Mouse (Mus musculus) MN1 (cell line): ENCODE data around the gene Ptprd.

Experiments used
- DNase-seq: peaks from one replicate; pipeline ENCODE4 v3.0.0-alpha.2; 2016; ENCODE audit warnings: low spot score

The Ptprd gene

GRCm38 (mm10) chr4:76621740-76622139 is 1590.0 kb downstream of the Ptprd start:
- DNase-seq: no peak

DNA sequence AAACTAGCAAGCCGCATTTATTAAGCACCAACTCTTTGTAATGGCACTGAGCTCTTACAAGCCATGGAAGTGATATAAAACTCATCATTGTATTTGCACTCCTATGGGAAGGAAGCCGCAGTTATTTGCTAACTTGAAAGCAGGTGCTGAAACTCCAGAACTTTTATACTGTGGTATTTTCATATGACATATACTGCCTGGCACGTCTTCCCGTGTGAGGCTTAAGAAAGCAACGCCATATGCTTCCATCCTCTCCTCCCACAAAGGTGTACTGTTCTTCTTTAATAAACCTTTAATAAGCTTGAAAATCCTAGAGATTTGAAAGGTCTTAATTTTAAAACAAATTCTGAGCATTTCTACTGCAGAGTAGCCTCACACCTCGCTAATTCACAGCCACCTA is 1595.1 kb downstream of the Ptprd start:
- DNase-seq: no peak

DNA sequence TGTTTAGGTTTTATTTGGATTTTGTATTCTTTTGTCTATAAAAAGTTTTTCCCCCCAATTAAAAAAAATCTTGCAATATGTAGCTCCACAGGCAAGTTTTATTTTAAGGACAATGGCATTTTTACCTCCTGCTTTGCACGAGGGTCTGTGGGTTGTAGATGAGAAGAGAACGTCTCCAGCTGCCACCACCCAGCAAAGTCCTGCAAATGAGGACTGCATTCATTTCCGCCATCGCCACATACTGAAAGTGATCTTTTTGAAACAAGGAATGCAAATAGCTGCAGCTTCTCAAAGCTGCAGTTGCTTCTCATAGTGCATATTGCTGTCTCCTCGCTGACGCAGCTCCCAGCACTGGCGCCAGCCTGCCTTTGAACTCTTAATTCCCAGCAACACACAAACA is 1603.5 kb downstream of the Ptprd start:
- DNase-seq: no peak

DNA sequence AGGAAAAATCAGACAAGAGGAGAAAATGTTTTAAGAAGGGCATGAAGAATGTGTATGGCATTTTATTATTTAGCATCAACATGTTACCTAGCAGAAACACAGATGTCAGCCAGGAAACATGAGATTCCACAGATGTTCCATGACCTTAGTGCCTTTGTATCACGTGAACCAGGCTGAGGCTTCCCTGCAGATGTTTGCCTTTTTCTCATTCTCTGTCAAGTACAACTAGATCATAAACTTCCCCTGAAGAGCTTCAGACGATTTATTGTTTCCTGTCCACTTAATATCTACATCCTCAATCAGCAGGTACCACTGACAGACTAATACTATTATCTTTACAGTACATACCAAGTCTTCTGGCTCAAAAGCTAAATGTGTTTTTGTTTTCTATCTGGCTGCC is 1605.0 kb downstream of the Ptprd start:
- DNase-seq: no peak

- DNase-seq: no peak
Observed at GRCm38 (mm10) chr4:76590722-76591121, 1621.0 kb downstream of the Ptprd start.

DNA sequence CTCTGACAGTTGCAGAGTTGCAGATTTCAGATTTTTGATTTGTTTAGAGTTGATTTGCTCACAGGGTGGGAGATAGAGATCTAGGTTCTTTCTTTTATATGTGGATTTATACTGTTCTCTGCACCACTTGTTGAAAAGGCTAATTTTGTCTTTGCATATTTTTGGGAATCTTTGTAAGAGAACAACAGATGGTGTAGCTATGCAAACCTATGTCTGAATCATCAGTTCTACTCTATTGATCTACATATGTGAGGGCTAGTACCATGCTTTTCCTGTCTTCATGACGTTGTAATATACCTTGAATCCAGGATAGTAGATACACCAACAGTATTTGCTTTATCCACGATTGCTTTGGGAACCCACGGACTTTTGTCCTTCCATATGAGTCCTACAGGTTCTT is 1628.7 kb downstream of the Ptprd start:
- no peak for DNase-seq

DNA sequence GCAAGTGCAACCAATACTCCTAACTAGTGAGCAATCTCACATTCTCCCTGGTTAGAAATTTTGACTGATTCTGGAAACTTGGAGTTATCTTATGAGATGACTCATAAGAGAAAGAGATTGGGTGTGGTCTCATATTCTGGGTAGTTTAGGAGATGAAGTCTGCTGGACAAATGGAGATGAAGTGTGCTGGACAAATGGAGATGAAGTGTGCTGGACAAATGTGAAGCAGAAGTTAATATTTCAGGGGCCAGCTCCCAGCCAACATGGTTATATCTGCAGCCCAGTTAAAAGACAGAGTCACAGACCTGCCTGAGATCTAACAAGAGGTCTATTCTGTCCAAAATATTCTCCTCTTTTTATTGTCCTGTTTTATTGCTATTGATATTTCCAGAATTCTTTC is 1645.8 kb downstream of the Ptprd start:
- DNase-seq: no peak

DNA sequence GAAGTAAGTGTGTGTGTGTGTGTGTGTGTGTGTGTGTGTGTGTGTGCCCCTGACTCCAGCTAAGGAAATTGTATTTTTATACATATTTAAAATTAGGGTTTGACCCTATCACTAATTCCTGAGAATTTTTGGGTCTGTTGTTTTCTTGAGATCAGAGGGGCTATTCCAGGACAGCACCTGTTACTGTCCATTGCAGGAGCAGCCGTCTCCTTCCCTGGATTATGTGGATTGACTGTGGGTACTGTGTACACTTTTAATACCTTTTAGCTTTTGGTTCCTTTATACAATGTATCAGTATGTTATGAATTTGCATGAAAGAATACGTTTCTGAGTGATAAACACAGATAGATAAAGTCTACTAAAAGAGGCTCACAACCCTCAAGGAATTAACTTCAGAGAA is 1670.0 kb downstream of the Ptprd start:
- DNase-seq: no peak

- no peak for DNase-seq
Observed at GRCm38 (mm10) chr4:76532926-76533325, 1678.8 kb downstream of the Ptprd start.

DNA sequence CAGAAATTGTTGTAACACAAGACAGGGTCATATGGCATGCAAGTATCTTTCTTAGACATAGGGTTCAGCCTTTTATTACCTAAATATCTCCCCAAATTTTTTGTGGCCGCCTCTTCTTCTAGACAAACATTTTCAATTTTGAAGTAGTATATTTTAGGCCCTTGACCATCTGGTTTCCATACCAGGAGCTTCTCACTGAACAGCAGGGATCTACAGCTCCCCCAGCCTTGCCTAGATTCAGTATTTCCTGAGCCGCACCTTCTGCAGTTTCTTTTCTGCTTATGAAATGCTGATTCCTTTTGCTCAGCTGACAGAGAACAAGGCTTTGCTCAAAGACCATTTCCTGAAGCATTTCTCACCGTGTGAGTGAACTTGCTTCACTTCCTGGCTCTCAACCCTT is 1686.5 kb downstream of the Ptprd start:
- DNase-seq: no peak

DNA sequence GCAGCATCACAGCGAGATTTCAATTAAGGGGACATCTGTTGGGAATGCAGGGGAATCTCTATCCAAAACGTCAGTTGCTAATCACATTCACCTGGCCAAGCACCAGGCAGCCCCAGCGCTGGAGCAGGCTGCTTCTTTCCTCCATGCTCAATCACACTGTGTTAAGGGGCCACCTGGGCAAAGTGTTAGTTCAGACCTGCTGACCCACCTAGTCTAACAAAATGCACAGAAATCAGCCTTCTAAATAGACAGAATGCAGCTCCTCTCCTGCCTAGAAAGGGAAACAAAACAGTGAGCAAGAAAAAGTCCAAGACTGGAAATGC is 1708.5 kb downstream of the Ptprd start:
- no peak for DNase-seq

DNA sequence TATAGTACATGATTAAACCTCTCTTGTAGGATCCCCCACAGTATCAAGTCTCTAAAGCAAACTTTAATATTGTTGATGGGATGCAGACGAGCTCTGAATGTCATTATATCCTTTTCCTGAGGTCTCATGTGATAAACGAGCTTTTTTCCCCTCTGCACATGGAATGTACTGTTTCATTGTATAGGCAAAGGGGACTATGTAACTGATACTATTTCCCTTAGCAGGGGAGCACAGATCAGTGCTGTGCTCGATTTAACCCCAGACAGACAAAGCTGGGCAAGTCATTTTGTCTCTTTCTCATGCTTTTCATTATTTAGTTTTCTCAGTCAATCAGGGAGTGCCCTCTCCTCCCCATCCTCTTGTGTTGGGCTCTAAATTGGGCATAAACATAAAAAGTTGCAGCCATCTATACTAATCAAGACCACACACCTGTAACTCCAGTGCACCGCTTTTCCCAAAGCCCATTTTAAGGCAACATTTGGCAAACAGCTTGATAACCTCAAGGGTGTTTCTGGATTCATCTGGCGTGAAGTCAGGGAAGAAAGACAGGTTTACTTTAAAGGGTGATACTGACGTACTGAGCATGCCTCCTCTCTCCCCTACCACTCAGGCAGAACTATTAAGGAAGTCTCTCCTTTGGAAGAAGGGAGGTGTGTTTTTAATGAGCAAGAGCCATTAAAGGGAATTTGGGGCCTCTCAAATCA is 1709.0 kb downstream of the Ptprd start:
- DNase-seq: no peak

GRCm38 (mm10) chr4:76485848-76486247 is 1725.9 kb downstream of the Ptprd start:
- no peak for DNase-seq

DNA sequence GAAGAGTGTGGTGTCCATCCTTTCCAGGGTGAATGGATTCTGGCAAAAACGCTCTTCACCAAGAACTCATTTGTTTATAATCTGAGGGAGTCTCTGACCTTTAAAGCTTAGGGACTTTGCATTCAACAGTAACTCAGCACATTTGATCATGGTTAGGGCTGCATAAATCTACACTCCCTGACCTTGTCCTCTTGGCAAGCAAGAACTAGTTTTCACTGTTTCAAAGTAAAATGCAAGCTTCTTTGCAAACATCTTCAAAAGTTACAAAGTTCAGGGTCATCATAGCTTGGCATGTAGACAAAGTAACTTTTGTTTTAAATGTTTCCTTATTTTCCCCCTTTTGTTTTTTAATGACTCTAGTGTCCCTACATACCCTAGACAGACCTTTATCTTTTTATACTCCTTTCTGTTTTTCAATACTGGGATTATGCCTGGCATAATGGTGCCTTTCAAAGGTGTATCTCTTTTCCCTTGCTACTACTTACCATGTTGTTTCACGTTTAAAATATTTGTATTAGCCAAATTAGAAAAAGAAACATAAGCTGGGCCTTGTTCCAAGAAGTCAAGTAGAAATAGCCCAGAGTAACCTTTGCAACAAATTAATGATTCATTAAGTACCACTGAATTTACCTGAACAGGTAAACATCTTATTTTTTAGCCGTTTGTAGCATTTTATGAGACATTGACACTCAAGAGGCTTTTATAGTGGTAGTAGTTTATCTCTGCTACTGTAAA is 1743.2 kb downstream of the Ptprd start:
- no peak for DNase-seq

GRCm38 (mm10) chr4:76464682-76465081 is 1747.1 kb downstream of the Ptprd start:
- no peak for DNase-seq

DNA sequence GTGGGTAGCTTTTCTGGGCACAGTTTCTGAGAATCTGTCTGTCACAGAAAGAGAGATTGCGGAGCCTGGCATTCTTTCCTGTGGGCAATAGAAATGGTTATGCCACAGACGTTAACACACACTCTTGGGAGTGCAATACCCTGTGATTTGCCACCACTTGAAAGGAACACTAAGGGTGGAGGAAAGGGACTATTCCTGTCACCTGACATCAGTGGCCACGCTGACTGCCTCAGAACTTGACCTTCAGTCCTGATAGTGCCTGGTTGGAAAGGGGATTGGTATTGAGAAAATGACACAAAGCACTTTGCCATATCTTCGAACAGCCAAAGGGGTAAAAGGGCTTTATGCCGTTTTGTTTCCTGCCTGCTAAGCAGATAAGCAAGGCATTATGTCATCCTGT is 1750.4 kb downstream of the Ptprd start:
- DNase-seq: no peak

DNA sequence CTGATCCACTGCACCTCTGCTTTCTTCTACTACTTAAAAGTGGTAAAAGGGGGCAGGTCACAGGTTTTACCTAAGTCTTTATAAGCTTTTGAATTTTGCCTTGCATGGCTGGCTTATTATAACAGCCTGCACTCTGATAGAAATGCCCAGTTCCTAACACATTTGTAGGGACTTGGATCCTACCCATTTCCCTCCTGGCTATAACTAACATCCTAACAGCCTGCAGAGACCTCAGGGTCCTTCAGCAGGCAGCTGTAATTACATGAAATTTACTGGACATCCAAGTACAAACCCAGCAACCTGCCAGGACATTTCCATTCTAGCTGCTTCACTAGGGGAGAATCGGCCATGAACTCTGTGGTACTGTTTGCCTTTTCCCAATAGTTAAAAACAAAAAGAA is 1751.2 kb downstream of the Ptprd start:
- no peak for DNase-seq

- no peak for DNase-seq
Observed at GRCm38 (mm10) chr4:76459621-76460020, 1752.1 kb downstream of the Ptprd start.

DNA sequence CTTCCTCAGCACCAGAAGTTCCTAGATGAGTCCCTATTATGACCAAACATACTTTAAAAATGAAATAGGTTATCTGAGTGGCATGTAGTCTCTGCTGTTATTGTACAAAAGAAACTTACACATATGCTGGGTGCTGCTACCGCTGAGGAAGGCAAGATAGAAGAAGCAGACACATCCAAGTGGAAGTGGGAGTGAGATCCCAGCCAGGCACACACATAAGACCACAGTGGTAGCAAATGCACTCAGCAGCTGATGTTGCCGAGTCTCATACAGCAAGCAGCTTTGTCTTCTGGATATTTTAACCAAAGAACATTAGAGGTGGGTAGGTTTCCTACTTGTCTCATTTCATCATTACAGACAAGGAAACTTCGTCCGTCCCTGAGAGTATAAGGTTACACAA is 1759.5 kb downstream of the Ptprd start:
- no peak for DNase-seq

DNA sequence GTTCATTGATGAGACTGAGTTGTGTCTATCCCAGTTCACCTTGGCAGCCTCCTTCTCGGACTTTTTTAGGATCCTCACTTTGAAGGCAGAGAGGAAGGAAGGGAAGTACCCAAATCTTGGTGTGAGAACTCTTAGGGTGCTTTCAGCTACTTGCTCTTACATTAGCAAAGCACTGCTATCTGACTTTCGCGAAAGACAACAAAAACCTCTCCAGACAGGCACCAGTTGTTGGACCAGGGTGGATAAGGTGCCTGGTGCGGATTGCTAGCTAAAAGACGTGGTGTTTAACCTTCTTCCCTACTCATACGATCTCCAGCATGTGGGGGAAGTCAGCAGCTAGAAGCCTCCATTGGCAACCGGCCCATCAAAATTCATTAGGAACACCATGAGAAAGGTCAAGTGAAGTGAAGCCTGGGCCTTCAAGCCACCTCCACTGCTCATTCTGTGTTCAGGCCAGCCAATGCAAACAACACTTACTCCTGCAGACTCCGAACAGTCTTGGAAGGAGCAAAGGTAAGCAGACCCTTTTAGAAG is 1760.7 kb downstream of the Ptprd start:
- DNase-seq: no peak

- no peak for DNase-seq
Observed at GRCm38 (mm10) chr4:76450351-76451018, 1761.3 kb downstream of the Ptprd start.

GRCm38 (mm10) chr4:76449466-76450350 is 1762.1 kb downstream of the Ptprd start:
- DNase-seq: no peak
